Mouse (Mus musculus): ENCODE measurements at regions not wholly inside any gene's neighbourhood (a gene's known extent, or its start where the extent isn't known, plus 50 kb on each side); places are given as distances from the start of the nearest gene placed in this dataset.

- TF ChIP-seq POLR2A (IDR thresholded peaks at IDR 0.05; ENCODE audit: borderline replicate concordance, insufficient read depth, low read length), result no peak
- no peak for TF ChIP-seq CTCF (IDR thresholded peaks at IDR 0.05; ENCODE audit: borderline replicate concordance, insufficient read depth, low read depth, low read length)
These were observed 472.4 kb downstream of the Ebf1 start for GRCm38 (mm10) chr11:45089561-45089960.

Data from cerebellum, adult 2 months (tissue).